Mouse (Mus musculus) limb, embryonic 12.5 days (tissue): ENCODE results near the gene F2rl3. TPM values are rescaled to one million over a fixed set of nuclear protein-coding genes. Genes with fewer than 3 reads are reported as not detected.

ENCODE experiments used
- ATAC-seq: fragments of 200-750 bp; cut with Nextera tagmentation; 2 replicates; pipeline ENCODE4 v1.8.0; 2017; ENCODE audit warnings: low read depth, moderate TSS enrichment; ENCODE audit not compliant: insufficient number of reproducible peaks, insufficient read depth, low FRiP score, low TSS enrichment
- H3K27ac ChIP-seq: fragments of 300-500 bp; sonication (generic); 2 replicates; pipeline ENCODE4 v1.5.1; 2016; ENCODE audit warnings: mild to moderate bottlenecking, moderate library complexity
- H3K27me3 ChIP-seq: fragments of 300-500 bp; sonication (generic); 2 replicates; pipeline ENCODE4 v1.6.1; 2016; ENCODE audit warnings: mild to moderate bottlenecking, moderate library complexity
- H3K36me3 ChIP-seq: fragments of 300-500 bp; sonication (generic); 2 replicates; pipeline ENCODE4 v1.6.1; 2016; ENCODE audit warnings: mild to moderate bottlenecking, moderate library complexity
- H3K4me1 ChIP-seq: fragments of 300-500 bp; sonication (generic); replicated peaks from 2 replicates; pipeline ENCODE4 v1.6.1; 2016
- H3K4me2 ChIP-seq: fragments of 300-500 bp; sonication (generic); 2 replicates; pipeline ENCODE4 v1.6.1; 2016; ENCODE audit warnings: mild to moderate bottlenecking, moderate library complexity
- H3K4me3 ChIP-seq: fragments of 300-500 bp; sonication (generic); replicated peaks from 2 replicates; pipeline ENCODE4 v1.5.1; 2016; ENCODE audit warnings: mild to moderate bottlenecking
- H3K9ac ChIP-seq: fragments of 300-500 bp; sonication (generic); replicated peaks from 2 replicates; pipeline ENCODE4 v1.6.1; 2016; ENCODE audit warnings: mild to moderate bottlenecking, moderate library complexity
- H3K9me3 ChIP-seq: fragments of 300-500 bp; sonication (generic); 2 replicates; pipeline ENCODE4 v1.6.1; 2016; ENCODE audit warnings: mild to moderate bottlenecking, moderate library complexity
- WGBS: fragments of 180-500 bp; shearing (Covaris S2); methylation state at CpG from one replicate; pipeline ENCODE4 v1.1.7; 2016; 5-methylcytosine and 5-hydroxymethylcytosine counted together
- polyA plus RNA-seq: library from polyadenylated mRNA; unstranded; fragments of >200 nt; fragmentation: Nextera tagmentation; extraction: Ambion mirVana; gene quantifications from 2 replicates; pipeline ENCODE4 v1.2.1, GENCODE M21; 2016

F2rl3 gene
- polyA plus RNA-seq, 1 experiment from 2014 or later: 1.4 TPM

GRCm38 (mm10) chr8:72766777-72767176, 5.1 kb downstream of the F2rl3 start:
- WGBS: 29% methylated on average over 7 of the region's 7 CpGs
- Histone ChIP-seq H3K27ac (no peak overlapping the region), H3K36me3 (no peaks in the 10 kb centered on the region), H3K4me1 (no peaks in the 10 kb centered on the region; the same call in 1 of the 2 replicates), H3K4me3 (no peak overlapping the region), H3K9me3 (no peaks in the 10 kb centered on the region), H3K27me3 (no peaks in the 10 kb centered on the region), H3K4me2 (no peak overlapping the region), H3K9ac (no peak overlapping the region)
- no peak for ATAC-seq

- Histone ChIP-seq H3K36me3 (no peaks in the 10 kb centered on the region), H3K4me2 (no peak overlapping the region), H3K27me3 (no peaks in the 10 kb centered on the region), H3K4me3 (no peak overlapping the region), H3K4me1 (no peaks in the 10 kb centered on the region), H3K9me3 (no peaks in the 10 kb centered on the region), H3K27ac (no peak overlapping the region), H3K9ac (no peak overlapping the region)
- 87% methylated on average over 1 of the region's 1 CpGs for WGBS
- no peak for ATAC-seq
Observed at GRCm38 (mm10) chr8:72777797-72778196, 16.1 kb downstream of the F2rl3 start.

- 90% methylated on average over 4 of the region's 4 CpGs for WGBS
- no peak overlapping the region for H3K9ac ChIP-seq
- no peaks in the 10 kb centered on the region for H3K9me3 ChIP-seq
- H3K27ac ChIP-seq: no peak overlapping the region
- H3K36me3 ChIP-seq: no peaks in the 10 kb centered on the region
- no peak overlapping the region for H3K4me3 ChIP-seq
- no peaks in the 10 kb centered on the region for H3K4me1 ChIP-seq
- H3K27me3 ChIP-seq: no peaks in the 10 kb centered on the region
- ATAC-seq: no peak
- no peak overlapping the region for H3K4me2 ChIP-seq
Observed at GRCm38 (mm10) chr8:72780644-72781043, 19.0 kb downstream of the F2rl3 start.

- no peaks in the 10 kb centered on the region for H3K27me3 ChIP-seq
Observed at GRCm38 (mm10) chr8:72801583-72801982, 39.9 kb downstream of the F2rl3 start.

GRCm38 (mm10) chr8:72812690-72813089, 51.0 kb downstream of the F2rl3 start:
- Histone ChIP-seq H3K36me3 (peaks cover 16% of the 10 kb centered on the region), H3K4me3 (no peak overlapping the region), H3K4me1 (no peaks in the 10 kb centered on the region), H3K9me3 (no peaks in the 10 kb centered on the region), H3K4me2 (no peak overlapping the region), H3K27me3 (no peaks in the 10 kb centered on the region), H3K9ac (no peak overlapping the region), H3K27ac (no peak overlapping the region)
- WGBS: 87% methylated on average over 3 of the region's 3 CpGs
- ATAC-seq: no peak

More at GRCm38 (mm10) chr8:72801583-72801982, 39.9 kb downstream of the F2rl3 start:
- no peak overlapping the region for H3K9ac ChIP-seq
- no peak overlapping the region for H3K27ac ChIP-seq
- H3K4me1 ChIP-seq: no peaks in the 10 kb centered on the region
- no peak overlapping the region for H3K4me2 ChIP-seq
- H3K9me3 ChIP-seq: no peaks in the 10 kb centered on the region
- ATAC-seq: no peak
- no peak overlapping the region for H3K4me3 ChIP-seq
- H3K36me3 ChIP-seq: no peaks in the 10 kb centered on the region
- WGBS: 87% methylated on average over 2 of the region's 2 CpGs

Other genes with a start within 250 kb of the F2rl3 start
- 20.2 and 21.4 TPM in 2 replicates for gene Med26, start 213.6 kb upstream of the F2rl3 start, polyA plus RNA-seq
- gene Smim7, start 190.8 kb upstream of the F2rl3 start, polyA plus RNA-seq: 115 and 121 TPM in 2 replicates
- 15.5 and 16.5 TPM in 2 replicates for gene Tmem38a, start 189.8 kb upstream of the F2rl3 start, polyA plus RNA-seq
- gene Nwd1, start 115.2 kb upstream of the F2rl3 start, polyA plus RNA-seq: not detected in 2 replicates
- 166 and 167 TPM in 2 replicates for gene Sin3b, start 38.6 kb upstream of the F2rl3 start, polyA plus RNA-seq